Mouse (Mus musculus) adrenal gland, adult 18-20 months (tissue): Measurements from ENCODE around the gene Tnfsfm13. TPM values are rescaled to one million over a fixed set of nuclear protein-coding genes. Genes with fewer than 3 reads are reported as not detected.
"Not testable (repeated sequence)": the region's sequence is repeated elsewhere in the genome, so short reads cannot be mapped to it uniquely, and the experiment has no call there.

ENCODE experiments used
- DNase-seq, 2 experiments: peaks; one replicate each; pipeline ENCODE4 v3.0.0; 2021 to 2022; ENCODE audit warnings: low spot score in 2 of 2
- long read RNA-seq, 2 experiments: library from polyadenylated mRNA; stranded (forward); transcript quantifications; one replicate each; pipeline ENCODE4 v2.0.0; 2021
- total RNA-seq, 2 experiments: library from RNA; stranded (reverse); gene quantifications; 1 replicate in 1 of 2; 2 replicates in 1 of 2; pipeline ENCODE4 v1.2.3; 2021

The Tnfsfm13 gene
- 1 to 10 TPM; 3.6 to 4.9 TPM for total RNA-seq
- long read RNA-seq, experiment 1, partial matches to known transcripts, result 2 of 6 reads
- long read RNA-seq, experiment 1, other reads (novel, unspliced or antisense), result 2 of 6 reads
- long read RNA-seq, experiment 2, partial matches to known transcripts, result 2 of 7 reads
- long read RNA-seq, experiment 2, other reads (novel, unspliced or antisense), result 2 of 7 reads

- DNase-seq, result peak; percentile 72 to 77
Measured at GRCm38 (mm10) chr11:69695361-69696181, at the start of gene Tnfsfm13, which contains the start of gene Tnfsf12. Gene Tnfsfm13 (minus strand): TSS chr11:69696098. Gene Tnfsf12 (minus strand): TSS chr11:69695849.

GRCm38 (mm10) chr11:69731408-69731807, 35.5 kb upstream of the Tnfsfm13 start:
- DNase-seq, result not testable (repeated sequence)

- peak; percentile 49 to 69 for DNase-seq
Measured at GRCm38 (mm10) chr11:69729063-69729462, 33.2 kb upstream of the Tnfsfm13 start.

- DNase-seq, result no peak
Measured at GRCm38 (mm10) chr11:69725951-69726350, 30.1 kb upstream of the Tnfsfm13 start.

- DNase-seq, result no peak
Measured at GRCm38 (mm10) chr11:69723074-69723473, 27.2 kb upstream of the Tnfsfm13 start.

GRCm38 (mm10) chr11:69720852-69721251, 25.0 kb upstream of the Tnfsfm13 start:
- DNase-seq, result no peak

- DNase-seq, result no peak
Measured at GRCm38 (mm10) chr11:69719423-69719822, 23.5 kb upstream of the Tnfsfm13 start.

- no peak for DNase-seq
Measured at GRCm38 (mm10) chr11:69718661-69719060, 22.8 kb upstream of the Tnfsfm13 start.

GRCm38 (mm10) chr11:69716953-69717352, 21.1 kb upstream of the Tnfsfm13 start:
- no peak for DNase-seq

GRCm38 (mm10) chr11:69715929-69716328, 20.0 kb upstream of the Tnfsfm13 start:
- DNase-seq, result peak in 1 of 2 experiments; percentile 20

GRCm38 (mm10) chr11:69715482-69715881, 19.6 kb upstream of the Tnfsfm13 start:
- peak; percentile 48 to 63 for DNase-seq

- no peak for DNase-seq
Measured at GRCm38 (mm10) chr11:69714636-69715329, 18.9 kb upstream of the Tnfsfm13 start.

GRCm38 (mm10) chr11:69712954-69713672, 17.2 kb upstream of the Tnfsfm13 start:
- no peak for DNase-seq

- DNase-seq, result no peak
Measured at GRCm38 (mm10) chr11:69711082-69711481, 15.2 kb upstream of the Tnfsfm13 start.

- DNase-seq, result no peak
Measured at GRCm38 (mm10) chr11:69710470-69710869, 14.6 kb upstream of the Tnfsfm13 start.

- DNase-seq, result no peak
Measured at GRCm38 (mm10) chr11:69709554-69710446, 13.9 kb upstream of the Tnfsfm13 start.

- DNase-seq, result no peak
Measured at GRCm38 (mm10) chr11:69708614-69709265, 12.8 kb upstream of the Tnfsfm13 start.

- DNase-seq, result no peak
Measured at GRCm38 (mm10) chr11:69707873-69708381, 12.0 kb upstream of the Tnfsfm13 start.

- no peak for DNase-seq
Measured at GRCm38 (mm10) chr11:69707480-69707847, 11.6 kb upstream of the Tnfsfm13 start.
